Mouse (Mus musculus) MEL-GATA-1-ER (cell line): ENCODE measurements at regions not wholly inside any gene's neighbourhood (a gene's known extent, or its start where the extent isn't known, plus 50 kb on each side); places are given as distances from the start of the nearest gene placed in this dataset.

ENCODE experiments used
- DNase-seq: peaks from one replicate; pipeline ENCODE4 v3.0.0-alpha.2; 2012; ENCODE audit warnings: low read depth; ENCODE audit errors: extremely low read depth

DNA sequence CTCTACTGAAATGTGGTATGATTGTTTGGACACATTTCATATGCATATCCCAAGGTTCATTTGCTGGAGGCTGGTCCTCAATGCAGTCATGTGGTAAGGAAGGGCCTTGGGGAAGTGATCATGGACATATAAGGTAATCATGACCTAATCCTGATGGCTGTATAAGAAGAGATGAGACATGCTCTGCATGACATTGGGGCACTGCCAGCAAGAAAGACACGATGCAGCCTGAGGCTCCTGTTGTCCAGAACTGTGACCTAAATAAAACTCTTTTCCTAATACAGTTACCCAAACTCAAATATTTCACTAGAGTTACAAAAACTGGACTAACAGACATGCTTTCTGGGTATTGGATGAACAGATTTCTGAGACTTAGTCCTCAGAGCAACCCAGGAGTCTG lies 485.7 kb downstream of the Grin2a start:
- DNase-seq: no peak

DNA sequence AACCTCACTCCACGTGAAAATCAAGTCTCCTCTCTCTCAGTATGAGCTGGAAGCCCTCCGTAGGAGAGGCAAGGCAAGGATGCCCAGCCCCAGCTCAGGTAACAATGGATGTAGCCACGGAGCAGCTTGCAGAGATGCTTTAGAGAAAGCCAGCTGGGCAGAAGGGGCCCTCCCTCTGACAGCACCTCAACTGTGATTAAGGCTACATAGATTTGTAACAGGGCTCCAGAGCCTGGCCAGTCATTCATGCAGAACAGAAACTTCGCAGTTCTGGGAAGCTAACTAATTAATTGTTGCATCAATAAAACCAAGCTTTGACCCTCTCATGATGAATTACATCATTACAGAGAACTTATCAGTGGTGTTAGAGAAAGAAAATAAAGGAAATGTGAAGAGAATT lies 480.8 kb downstream of the Grin2a start:
- no peak for DNase-seq
